Mouse (Mus musculus) fibroblast of lung, adult 2 months (primary cell): ENCODE measurements around the gene Tm4sf20.

Experiments
- DNase-seq: peaks from one replicate; pipeline ENCODE4 v3.0.0-alpha.2; 2011; ENCODE audit warnings: low read depth

Tm4sf20 gene

DNA sequence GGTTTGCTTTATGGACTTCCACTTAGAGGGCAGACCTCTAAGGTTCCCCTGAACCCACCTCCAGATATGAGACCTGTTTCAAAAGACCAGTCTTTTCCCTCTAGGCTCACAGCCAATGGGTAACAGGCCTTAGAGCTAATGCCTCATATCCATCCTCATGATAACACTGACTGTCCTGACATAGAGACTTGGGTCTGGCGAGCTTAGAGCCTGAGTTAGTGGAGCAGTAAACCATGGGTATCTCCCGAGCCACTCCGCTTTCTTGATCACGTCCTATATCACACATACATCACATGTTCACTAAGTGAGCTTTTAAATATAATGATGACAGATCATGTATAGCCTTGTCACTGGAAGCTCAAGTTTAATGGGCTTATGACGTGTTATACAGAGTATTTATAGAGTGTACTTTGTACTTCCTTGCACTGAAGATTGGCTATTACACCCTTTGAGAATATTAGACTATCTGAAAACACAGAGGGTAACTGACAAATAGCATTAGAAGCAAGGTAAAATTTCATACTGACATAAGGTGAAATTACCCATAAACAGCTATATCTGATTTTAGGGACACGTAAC, 11.2 kb upstream of the Tm4sf20 start:
- DNase-seq, result no peak

DNA sequence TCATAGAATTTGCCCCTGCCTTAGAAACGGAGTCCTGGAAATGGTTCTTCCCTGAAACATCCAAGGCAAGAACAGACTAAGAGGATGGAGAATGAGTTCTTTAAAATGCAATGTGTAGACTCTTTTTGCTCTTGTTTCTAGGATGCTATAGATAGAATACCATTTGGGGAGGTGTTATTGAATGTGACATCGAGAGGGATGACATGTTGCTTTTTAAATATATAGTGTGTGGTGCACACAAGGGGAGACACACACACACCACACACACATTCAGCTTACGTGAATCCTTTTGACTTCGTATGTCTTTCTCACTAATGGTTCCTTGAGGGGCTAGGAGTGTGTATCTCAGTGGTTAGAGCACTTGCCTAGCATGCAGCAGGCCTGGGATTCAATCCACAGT, 7.0 kb upstream of the Tm4sf20 start:
- no peak for DNase-seq

DNA sequence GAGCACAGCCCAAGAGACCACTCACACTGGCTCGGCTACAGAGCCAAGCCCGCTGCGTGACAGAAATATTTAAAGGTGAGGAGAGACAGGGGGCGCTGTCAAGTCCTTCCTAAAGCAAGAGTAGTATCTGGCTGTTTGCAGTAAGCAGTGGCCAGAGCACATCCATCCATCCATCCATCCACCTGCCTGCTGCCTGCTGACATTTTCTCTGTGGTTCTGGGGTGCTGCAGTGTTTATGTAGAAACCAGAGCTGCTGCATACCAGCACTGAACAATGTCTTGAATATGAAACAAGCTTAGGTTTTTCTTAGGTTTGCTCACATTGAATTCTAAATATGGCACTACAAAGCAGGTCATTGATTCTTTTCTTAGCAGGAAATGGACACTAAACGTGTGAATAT, 4.9 kb upstream of the Tm4sf20 start:
- DNase-seq, result no peak

DNA sequence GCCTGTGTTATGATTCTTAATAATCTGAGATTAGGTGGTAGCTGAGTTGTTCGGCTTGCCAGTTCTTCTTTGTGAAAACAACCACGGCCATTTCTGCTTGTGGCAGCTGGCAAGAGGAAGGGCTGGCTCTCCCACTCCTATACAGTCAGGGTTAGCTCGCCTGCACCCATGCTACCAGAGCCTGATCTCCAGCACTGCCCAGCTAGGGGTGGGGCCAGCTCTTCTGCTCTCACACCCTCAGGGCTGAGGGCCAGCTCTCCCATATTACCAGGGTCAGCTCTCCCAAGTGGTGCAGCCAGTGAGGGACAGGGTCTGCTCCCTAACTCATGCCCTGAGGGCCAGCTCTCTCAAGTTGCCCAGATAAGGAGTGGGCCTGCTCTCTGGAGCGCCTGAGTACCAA, 4.2 kb upstream of the Tm4sf20 start:
- DNase-seq, result no peak

DNA sequence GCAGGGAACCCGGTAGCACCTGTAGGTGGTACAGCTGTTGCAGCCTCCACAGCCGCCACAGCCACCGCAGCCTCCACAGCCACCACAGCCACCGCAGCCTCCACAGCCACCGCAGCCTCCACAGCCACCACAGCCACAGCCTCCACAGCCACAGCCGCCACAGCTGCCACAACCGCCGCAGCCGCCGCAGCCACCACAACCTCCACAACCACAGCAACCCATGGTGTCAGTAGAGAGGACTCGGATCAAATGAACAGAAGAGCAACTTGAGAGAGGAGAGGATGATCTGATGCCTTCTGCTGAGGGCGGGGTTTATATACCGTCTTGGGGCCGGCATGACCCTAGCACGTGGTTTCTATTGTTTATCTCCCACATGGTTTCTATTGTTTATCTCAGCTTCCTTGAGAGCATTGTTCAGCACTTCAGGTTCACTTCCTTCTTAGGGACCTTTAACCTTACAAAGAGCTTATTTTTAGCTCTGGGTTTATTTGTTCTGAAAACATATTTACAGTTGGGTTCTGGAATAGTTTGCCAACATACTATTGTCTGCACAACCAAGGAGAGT, 2.8 kb upstream of the Tm4sf20 start, which contains the start of gene Gm47791:
Gene Gm47791, minus strand, starts transcription at position 222 of the 565 bp plus-strand sequence.
- no peak for DNase-seq

DNA sequence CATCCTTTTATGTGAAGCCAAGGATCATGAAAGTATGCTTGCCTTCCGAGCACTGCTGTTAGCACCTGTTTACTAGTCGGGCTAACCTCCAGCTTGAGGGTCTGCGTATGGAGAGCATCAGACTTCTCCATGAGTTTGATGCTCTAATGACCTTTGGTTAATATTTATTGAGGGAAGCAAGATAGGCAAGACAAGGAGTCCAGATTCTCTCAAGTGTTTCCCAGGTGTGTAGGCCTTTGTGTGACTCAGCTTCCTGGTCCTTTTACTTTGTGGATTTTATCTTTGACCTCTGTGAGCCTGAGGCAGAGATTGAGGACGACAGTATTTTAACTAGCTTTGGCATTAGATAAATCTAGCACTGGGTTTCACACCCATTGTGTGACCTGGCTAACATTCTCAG, 1.6 kb downstream of the Tm4sf20 start:
- no peak for DNase-seq

DNA sequence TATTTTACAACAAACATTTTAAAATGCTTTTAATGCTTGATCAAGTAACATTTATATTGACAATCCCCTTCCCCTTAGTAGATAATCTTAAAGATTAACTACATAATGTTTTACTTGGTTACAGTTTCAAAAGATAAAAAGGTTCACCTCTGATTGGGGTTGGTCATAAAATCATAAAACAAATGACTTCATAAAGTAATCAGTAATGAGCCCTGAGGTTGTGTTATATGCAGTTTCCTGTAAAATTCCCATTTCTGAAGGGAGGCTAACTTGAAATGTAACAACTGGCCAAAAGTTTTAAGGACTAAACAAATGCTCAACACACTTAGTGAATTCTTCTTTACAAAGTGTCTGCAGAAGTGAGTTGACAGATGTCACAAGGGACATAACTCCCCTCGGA, 2.0 kb downstream of the Tm4sf20 start:
- no peak for DNase-seq

DNA sequence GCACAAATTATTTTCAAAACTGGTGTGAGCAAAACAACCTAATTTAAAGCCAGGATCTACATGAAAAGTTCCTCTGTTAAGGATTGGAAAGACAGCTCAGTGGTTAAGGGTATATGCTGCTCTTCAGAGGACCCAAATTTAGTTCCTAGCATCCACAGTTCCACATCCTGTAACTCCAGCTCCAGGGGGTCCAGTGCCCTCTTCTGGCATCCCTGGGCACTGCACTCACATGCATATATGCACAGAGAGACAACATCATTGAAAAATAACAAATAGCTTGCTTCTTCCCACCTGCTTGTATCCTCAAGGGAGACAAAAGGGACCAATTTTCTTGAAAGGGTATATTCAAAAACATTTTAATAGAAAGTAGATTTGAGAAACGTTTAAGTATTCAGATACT, 6.0 kb downstream of the Tm4sf20 start:
- DNase-seq, result no peak

DNA sequence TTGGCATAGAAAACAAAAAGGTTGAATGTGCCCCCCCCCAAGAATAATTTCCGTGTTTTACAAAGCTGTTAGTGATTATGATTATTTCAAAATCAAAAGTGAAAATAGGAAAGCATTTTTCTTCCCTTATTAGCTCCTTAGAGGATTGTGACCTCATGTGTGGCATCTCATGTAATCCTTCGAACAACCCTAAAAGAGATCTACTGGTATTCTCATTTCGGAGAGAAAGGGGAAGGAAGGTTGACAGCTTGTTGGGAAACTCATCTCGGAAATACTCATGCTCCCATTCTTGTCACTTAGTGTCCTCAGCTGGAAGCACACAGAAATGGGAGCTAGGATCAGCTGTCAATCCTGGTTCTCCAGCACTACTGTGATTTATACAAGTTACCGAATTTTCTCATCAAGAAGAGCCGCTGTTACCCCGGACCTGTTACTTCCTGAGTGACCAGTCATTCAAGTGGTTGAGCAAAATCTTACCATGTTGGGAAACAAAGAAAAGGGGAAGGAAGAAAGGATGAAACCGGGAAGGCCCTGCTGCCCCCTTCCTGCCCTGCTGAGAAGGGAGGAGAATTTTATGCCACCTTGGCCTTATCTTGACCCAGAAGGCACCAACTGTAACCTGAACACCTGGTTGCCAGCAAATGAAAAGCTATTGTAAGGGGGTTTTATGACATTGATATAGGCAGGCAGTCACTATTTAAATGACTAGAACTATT, 6.6 kb downstream of the Tm4sf20 start:
- DNase-seq, result no peak

DNA sequence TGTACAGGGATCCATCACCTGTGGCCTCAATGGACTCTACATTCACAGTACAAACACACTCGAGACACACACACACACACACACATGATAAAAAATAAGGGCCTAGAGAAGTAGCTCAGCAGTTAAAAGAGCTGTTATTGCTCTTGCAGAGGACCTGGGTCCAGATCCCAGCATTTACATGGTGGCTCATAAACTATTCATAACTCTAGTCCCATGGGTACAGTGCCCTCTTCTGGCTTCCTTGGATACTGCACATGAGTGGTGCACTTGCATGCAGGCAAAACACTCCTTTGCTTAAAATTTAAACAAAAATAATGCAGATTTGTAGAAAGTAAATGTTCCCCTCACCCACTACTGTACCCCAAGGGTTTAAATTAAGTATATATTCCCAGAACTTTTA, 8.7 kb downstream of the Tm4sf20 start:
- DNase-seq, result no peak

DNA sequence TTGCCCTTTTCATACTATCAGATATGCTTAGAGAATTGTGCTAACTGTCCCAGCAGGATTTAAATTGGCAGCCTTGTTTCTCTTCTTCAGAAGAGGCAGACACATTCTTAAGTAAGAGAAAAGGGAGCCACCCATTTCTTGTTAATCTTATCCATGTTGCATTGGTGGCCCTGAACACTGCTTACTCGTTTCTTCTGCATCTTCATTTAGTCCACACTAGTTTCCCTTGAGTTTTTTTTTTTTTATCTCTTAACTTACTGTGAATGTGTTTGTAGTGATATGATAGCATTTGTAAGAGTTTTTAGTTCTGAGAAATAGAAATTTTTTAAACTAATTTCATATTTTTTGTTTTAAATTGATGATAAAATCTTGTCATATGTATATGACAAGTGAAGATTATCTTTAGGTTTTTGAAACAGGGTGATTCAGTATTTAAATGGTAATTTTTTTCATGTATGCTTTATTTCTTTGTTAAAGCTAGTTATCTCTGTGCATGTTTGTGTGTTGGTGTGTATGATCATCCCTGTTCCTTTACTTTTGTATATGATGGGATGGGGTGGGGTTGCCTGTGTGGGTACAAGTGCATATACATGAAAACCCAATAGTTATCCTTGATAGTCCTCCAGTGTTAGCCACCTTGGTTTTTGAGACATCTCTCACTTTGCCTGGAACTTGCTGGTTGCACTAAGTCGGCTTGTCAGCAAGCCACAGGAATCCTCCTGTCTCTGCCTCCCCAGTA, 20.4 kb downstream of the Tm4sf20 start:
- DNase-seq, result no peak

DNA sequence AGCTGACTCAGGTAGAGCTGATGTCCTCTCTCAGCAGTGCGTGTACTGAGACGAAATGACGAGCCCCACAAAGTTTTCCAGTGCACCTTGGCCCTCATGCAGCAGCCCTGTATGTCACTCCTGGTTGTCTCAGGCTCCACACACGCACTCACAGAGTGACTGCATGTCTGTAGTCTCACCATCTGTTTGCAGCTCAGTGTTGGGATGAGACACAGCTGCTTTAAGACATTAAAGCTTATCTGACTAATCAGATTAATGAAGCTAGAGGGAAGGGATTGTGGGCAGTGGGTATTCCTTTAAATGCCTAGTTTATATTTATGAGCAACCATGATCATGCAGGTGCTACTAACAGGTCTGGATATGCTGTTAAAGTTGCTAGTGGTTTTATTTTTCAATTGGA, 21.9 kb downstream of the Tm4sf20 start:
- DNase-seq, result no peak

DNA sequence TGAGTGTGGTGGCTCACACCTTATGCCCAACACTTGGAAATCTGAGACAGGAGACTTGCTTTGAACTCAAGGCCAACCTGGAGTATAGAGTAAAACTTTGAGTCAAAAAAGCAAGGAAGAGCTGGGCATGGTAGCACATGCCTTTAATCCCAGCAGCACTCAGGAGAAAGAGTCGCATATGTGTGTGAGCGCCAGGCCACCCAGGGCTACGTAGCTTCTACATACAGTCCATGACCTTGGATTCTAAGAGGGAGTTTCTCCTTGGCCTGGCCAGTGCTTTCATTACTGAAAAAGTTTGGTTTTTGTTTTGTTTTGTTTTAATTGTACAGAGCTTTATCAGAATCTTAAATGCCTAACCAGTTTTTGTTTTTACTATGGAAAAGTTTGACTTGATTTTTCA, 24.3 kb downstream of the Tm4sf20 start:
- DNase-seq, result no peak

DNA sequence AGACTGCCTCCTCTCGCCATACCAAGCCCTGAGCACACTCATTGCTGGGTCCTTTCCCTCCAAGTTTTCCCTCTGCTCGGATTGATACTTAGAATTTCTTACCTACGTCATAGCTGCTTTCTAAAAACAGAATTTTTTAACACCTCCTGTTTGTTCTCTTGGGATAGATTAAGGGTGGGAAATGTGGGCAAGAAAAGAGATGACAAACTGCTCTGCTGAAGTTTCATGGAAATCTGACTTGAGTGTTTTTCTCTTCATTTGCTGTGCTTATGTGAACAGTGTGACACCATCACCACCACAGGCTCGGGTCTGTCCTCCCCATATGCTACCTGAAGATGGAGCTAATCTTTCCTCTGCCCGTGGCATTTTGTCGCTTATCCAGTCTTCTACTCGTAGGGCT, 26.7 kb downstream of the Tm4sf20 start:
- no peak for DNase-seq

DNA sequence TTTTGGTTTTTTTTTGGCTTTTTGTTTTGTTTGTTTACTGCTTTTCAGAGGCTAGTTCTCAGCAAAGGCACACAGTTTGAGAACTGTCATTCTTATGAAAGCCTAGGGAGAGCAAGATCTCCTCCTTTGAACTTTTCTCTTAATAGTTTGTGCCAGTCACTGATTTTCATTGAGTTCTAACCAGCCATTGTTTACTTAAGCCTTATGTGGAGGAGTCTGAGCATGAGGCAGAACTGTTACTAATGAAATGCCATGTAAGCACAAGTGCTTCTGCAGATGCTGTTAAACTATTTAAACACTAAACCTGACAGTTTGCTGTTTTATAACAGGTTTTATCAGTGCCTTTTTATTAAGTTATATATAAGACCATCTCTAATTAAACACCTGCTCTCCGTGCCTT, 30.2 kb downstream of the Tm4sf20 start:
- DNase-seq, result no peak

DNA sequence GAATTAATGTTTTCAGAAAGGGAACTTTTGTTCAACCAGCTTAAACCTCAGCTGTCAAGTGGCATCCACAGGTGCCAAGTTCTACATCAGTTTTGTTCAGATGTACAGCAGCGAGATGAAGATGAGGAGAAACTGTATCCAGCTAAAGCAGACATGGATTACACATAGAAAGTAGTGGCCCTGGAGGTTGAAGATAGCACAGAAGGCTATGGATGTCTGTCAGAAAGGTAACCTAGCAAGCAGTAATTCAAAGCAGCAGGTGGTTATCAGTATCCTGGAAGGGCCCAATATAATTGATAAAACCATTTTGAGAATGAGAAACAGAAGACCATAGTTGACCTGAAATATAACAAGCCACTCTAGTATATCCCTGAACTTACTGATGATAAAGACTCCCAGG, 34.9 kb downstream of the Tm4sf20 start:
- DNase-seq, result no peak

DNA sequence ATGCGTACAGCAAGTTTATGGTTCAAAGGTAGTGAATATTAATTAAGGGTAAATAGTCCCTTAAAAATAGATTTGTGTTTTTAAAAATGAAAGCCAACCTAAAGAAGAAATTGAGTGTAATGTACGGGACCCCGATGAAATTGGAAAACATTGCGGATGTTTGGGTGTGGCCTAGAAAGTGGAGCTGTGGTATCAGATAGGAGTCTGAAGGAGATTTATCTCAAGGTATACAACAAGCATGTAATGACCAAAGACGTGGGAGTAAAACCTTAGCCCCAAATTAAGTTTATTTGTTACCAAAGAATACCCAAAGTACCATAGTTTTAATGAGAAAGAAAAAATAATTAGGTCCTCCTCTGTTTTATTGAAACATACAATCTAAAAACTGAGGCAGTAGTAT, 41.8 kb downstream of the Tm4sf20 start:
- no peak for DNase-seq

DNA sequence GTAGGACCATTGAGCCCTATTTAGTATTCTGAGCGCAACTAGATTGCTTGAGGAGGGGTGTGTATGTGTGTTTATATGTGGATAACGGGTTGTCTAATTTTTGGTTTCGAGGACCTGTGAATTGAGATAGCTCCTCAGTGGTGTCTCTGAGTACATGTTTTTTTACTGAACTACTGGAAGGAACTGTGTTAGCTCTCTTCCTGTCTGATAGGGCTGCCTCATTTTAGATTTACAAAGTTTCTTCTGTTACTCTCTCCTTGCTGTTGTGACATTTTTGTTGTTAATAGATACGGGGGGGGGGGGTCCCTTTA, 42.4 kb downstream of the Tm4sf20 start:
- no peak for DNase-seq

DNA sequence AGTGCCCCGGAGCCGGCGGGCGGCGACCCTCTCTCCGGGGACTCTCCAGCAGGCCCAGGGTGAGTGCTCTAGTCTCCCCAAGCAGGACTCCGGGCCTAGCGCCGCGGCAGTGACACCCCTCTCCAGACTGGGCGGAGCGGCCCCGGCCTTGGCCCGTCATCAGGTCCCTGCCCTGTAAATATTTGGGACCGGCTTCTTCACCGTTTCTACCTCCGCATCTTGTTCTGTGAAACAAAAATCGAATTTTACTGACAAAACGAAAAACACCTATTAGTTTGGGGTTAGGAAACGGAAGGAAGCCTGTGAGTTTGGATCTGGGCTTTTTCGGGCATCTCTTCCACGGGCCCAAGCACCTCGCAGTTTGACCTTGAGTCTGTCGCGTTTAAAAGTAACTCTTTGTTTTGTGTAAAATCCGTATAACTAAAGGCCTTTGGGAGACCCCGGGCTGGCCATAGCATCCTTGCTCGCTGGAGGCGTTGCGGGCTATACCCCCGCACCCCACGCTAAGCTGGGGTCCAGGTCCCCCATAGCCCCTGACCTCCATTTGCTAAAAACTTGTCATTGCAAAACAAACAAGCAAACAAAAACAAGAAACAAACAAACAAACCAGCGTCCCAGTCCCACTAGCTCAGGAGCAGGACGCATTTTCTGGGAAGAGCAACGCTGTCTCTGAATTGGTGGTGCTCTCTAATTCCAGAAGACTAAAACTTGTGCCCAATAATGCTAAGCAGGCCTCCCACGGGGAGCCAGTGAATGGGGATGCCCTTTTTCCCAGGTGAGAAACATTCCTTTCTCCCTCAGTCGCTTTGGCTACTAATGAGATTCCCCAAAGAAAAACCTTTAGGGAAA, 43.0 kb downstream of the Tm4sf20 start:
- no peak for DNase-seq

DNA sequence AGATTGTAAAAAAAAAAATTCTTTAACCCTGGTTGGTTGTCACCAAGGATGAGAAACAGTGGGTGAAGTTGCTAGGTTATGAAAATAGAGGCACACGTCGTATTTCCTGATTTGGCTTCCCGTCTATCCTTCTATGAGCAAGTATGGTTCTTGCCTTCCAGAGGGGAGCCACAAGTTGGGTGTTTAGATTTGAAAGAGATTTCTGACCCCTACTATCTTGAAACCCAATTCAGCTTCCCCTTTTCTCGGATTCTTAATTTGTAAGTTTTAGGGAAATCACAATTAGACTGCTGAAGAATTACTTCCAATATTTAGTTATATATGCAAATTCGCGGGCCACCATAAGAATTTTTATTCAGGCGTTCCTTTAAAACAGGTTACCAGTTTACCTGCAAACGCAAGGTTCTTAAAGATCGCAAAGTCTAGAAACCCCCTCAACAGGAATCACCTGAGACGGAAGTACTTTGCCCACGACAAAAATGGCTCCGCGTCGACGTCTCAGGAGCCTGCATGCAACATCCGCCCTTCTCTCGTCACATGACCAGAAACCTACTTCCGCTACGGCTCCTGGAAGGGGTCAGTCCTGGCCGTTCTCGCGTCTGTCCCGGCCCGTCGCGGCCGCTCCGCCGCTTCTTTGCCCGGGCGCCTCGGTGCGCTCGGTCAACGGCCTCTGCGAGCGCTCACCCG, 43.8 kb downstream of the Tm4sf20 start, which contains the start of gene Mff:
Gene Mff, plus strand, starts transcription at position 552 of the 687 bp plus-strand sequence.
- peak; percentile 83 for DNase-seq

DNA sequence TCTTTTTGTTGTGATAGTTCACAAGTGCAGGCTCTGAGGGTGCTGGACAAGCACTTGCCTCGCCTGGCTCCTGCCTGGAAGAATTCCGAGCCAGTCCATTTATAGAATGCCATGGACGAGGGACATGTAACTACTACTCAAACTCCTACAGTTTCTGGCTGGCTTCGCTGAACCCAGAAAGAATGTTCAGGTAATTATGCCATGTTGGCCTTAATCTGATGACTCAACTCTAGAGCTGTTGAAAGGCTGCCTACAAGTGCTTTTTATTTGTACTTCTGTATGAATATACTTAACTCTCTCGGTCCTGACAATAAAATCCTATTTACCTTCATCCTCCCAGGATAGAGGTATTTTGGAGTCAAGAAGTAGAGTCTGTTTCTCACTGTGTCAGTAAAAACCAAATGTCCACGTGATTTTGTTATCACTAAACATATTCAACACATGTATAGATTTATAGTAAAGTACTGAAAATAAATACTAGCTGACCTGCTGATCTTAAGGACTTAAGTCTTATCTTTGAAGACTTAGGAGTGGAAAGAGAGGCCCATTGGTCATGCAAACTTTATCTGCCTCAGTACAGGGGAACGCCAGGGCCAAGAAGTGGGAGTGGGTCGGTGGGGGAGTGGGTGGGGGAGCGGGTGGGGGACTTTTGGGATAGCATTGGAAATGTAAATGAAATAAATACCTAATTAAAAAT, 50.3 kb downstream of the Tm4sf20 start:
- no peak for DNase-seq
